Mouse (Mus musculus): ENCODE data around the gene Slc43a2.

DNA sequence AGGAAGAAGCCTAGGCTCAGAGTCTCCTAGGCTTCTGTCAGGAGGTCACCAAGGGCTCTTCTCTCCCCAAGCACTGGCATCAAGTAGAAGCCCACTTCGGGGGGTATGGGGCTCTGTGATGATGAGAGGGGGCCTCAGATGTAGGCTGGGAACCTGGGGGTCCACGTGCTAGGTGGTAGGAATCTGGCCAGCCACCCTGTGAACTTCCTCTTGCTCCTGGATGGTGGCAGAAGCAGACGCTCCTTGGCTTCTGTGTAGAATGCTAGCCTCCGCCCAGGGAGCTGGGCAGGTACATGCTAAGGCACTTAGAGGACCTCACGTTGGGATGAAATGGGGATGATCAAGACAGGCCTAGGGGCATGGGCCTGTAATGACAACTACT, 29.9 kb downstream of the Slc43a2 start:
- TF ChIP-seq UBTF (IDR thresholded peaks at IDR 0.05; ENCODE audit: borderline replicate concordance, insufficient read depth, low read depth, low read length) (no peak), POLR2A (IDR thresholded peaks at IDR 0.05; ENCODE audit: control insufficient read depth in 1 of 2, insufficient read depth in 1 of 2, low read depth in 1 of 2, low read length in 2 of 2, poor library complexity in 1 of 2) (no peak), CHD2 (IDR thresholded peaks at IDR 0.05; ENCODE audit: low read length) (no peak), CTCF (IDR thresholded peaks at IDR 0.05 in 2 of 3, conservative IDR thresholded peaks at IDR 0.05 in 1 of 3; ENCODE audit: control insufficient read depth in 1 of 3, insufficient read depth in 1 of 3, low read depth in 2 of 3, low read length in 3 of 3, poor library complexity in 1 of 3, severe bottlenecking in 1 of 3) (no peak), MEF2A (IDR thresholded peaks at IDR 0.05; ENCODE audit: extremely low read depth, insufficient replicate concordance, low read depth, low read length, poor library complexity, severe bottlenecking) (no peak), ZNF384 (IDR thresholded peaks at IDR 0.05; ENCODE audit: low read depth, low read length) (no peak), GABPA (IDR thresholded peaks at IDR 0.05; ENCODE audit: low read depth, low read length) (no peak), ZMIZ1 (IDR thresholded peaks at IDR 0.05; ENCODE audit: low read depth, low read length) (no peak)

Data from MEL (cell line).